Mouse (Mus musculus): ENCODE data around the gene Pum1. TPM values are rescaled to one million over a fixed set of nuclear protein-coding genes. Genes with fewer than 3 reads are reported as not detected.

Gene Pum1
- total RNA-seq, 2 experiments from 2014 or later: 109 to 115 TPM

GRCm38 (mm10) chr4:130719348-130719747, 56.2 kb downstream of the Pum1 start:
- no peak for DNase-seq (ENCODE audit: low spot score in 2 of 2)

DNA sequence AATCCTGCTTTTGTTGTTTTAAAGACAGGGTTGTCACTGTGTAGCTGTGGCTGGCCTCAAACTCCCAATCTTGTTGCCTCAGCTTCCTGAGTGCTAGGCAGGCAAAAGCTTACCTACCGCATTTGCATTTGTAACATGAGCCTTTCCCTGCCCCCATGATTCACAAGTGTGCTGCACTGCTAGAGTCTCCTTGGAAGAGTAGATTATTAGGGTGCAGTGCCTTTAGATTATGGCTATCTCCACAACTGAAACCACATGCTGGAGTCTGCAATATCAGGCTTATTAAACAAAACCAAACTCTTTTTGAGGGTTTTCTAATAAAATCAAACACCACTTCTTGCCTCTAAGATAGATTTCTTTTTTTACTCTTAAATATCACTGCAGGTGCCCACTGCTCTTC, 59.5 kb downstream of the Pum1 start:
- DNase-seq (ENCODE audit: low spot score in 2 of 2): no peak

DNA sequence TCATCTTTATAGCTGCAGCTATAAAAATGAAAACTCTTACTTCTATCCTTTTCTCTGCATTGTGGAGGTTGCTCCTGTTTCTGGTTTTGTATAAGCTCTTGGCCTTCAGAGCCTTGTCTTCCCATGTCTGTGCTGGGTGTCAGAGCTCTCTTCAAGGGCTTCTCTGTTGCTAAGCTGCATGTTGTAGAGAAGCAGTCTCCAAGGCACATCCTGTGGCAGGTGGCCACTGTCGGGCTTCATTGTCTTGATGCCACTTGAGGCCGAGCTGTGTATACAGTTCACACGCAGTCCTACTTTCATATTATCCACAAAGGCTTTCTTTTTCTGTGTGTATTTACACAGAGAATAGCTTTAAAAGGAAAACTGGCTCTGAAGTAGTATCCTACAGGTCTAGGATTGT, 63.0 kb downstream of the Pum1 start:
- DNase-seq (ENCODE audit: low spot score in 2 of 2): no peak

GRCm38 (mm10) chr4:130735957-130736356, 72.8 kb downstream of the Pum1 start:
- no peak for DNase-seq (ENCODE audit: low spot score in 2 of 2)

- peak; percentile 50 to 71 for DNase-seq (ENCODE audit: low spot score in 2 of 2)
These were observed 75.4 kb downstream of the Pum1 start for GRCm38 (mm10) chr4:130738527-130738926.

DNA sequence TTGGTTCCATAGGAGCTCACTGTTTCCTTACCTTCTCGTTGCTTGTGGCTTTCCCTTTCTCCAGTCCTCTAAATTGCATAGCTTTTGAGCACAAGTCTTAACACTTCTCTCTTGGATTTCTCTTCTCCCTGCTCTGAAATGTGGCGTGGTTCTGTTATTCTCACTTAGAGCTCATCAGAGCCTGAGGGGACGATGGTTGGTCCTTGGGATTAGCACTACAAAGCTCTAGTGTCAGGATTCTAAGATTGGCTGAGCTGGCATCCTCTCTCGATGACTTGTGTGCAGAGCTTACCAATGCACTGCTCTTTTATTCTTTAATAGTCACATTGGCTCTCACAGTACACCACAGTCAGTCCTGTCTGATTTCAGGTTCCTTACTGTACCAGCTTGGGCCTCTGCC, 80.9 kb downstream of the Pum1 start:
- DNase-seq (ENCODE audit: low spot score in 2 of 2): no peak

GRCm38 (mm10) chr4:130745561-130746306, 82.6 kb downstream of the Pum1 start:
- DNase-seq (ENCODE audit: low spot score in 2 of 2): peak; percentile 54 to 88

DNA sequence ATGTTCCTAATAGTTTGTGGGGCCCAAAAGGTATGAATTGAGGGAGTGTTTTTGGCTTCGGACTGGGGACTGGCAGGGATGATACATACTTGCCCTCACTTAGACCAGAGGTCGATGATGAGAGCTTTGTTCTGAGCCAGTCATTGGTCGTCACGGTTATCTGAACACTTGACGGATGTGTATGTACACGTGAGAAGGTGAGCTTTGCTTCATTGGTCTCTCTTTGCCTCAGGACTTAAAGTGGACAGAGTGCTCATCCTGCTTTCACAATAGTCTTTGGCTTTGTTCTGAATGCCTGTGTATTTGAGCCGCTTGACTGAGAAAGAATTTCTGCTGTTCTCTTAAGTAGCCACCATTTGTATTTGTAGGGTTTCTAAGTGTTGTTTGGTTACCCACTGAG, 86.4 kb downstream of the Pum1 start:
- DNase-seq (ENCODE audit: low spot score in 2 of 2): no peak

DNA sequence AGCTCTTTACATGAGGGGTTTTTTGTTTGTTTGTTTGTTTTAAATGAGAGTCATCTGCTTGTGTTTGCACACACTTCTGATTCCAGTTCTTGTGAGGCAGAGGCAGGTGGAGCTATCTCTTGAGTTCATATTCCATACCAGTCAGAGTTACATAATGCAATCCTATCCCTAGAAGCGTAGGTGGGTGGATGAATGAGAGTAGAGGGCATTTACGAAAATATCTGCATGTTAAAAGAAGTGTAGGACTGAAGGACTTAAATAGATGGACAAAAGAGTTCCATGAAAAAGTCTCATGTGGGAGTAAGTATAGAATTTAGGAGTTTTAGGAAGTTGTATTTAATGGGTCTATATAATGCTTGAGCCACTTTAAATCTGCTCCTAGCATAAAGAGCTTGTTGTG, 88.8 kb downstream of the Pum1 start:
- no peak for DNase-seq (ENCODE audit: low spot score in 2 of 2)

DNA sequence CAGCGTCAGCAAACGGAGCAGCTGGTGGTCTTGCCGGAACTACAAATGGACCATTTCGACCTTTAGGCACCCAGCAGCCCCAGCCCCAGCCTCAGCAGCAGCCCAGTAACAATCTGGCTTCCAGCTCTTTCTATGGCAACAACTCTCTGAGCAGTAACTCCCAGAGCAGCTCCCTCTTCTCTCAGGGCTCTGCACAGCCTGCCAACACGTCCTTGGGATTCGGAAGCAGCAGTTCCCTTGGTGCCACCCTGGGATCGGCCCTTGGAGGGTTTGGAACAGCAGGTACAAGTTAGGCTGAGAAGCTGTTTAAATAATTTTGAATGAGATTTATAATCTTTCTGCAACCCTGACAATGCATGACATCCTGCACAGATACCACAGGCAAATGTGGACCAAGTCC, 89.5 kb downstream of the Pum1 start:
- no peak for DNase-seq (ENCODE audit: low spot score in 2 of 2)

DNA sequence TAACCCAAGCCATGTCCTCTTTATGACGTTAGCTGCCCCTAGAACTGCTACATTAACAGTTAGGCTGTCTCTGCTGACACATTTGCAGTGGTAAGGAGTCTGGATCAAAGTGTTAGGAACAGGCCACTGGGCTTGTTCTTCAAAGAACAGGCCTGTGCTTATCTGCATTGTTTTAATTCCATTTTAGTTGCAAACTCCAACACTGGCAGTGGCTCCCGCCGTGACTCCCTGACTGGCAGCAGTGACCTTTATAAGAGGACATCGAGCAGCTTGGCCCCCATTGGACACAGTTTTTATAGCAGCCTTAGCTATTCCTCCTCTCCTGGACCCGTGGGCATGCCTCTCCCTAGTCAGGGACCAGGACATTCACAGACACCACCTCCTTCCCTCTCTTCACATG, 90.6 kb downstream of the Pum1 start:
- no peak for DNase-seq (ENCODE audit: low spot score in 2 of 2)

DNA sequence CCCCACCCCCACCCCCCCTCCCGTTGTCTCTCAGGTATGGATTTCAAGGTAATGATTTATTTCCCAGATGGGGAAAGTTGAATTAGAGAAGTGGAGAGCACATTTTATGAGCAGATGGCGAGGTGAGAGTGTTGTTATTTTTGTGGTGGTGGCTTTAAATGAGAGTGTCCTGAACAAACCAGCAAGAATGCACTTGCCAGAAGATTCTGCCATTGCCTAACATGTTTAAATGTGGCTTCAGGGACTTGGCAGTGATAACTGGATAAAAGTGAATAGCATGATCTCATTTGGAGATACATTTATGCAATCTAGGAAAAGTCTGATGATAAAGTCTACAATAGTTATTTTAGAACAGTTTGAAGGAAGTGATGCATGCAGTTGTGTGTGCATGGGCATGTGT, 91.7 kb downstream of the Pum1 start:
- no peak for DNase-seq (ENCODE audit: low spot score in 2 of 2)

- no peak for DNase-seq (ENCODE audit: low spot score in 2 of 2)
These were observed 96.8 kb downstream of the Pum1 start for GRCm38 (mm10) chr4:130759875-130760274.

DNA sequence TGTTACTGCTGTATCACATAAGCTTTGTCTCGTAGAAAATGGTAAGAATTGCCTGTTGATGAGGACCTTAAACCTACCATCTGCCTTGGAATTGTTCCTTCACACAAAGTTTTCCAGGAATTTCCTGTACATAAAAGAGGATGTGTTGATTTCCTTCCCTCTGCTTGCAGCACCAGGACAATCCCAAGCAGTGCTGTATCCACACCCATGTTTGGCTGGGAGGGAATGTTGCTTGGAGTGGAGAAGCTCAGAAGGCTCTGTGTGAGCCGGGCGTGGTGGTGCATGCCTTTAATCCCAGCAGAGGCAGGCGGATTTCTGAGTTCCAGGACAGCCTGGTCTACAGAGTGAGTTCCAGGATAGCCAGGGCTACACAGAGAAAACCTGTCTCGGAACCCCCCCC, 98.7 kb downstream of the Pum1 start:
- DNase-seq (ENCODE audit: low spot score in 2 of 2): no peak

- DNase-seq (ENCODE audit: low spot score in 2 of 2): no peak
These were observed 102.5 kb downstream of the Pum1 start for GRCm38 (mm10) chr4:130765399-130766160.

DNA sequence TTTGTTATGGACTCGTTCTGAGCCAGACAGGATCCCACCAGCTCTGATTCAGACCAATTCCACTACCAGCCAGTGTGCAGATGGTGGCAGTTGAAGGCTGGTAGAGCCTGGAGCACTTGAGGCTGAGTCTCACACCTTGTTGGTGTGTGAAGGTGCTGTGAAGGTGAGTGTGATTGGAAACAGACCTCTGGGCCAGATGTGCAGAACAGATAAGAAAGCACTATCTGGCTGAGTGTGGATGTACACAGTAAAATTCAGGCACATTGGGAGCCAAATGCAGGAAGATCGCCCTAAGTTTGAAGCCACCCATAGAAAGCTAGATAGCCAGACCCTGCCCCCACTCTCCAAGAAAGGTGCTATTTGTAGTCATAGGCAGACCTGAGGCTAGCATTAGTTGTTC, 103.3 kb downstream of the Pum1 start:
- no peak for DNase-seq (ENCODE audit: low spot score in 2 of 2)

GRCm38 (mm10) chr4:130766926-130767325, 103.8 kb downstream of the Pum1 start:
- DNase-seq (ENCODE audit: low spot score in 2 of 2): no peak

GRCm38 (mm10) chr4:130773899-130774298, 110.8 kb downstream of the Pum1 start:
- no peak for DNase-seq (ENCODE audit: low spot score in 2 of 2)

GRCm38 (mm10) chr4:130774822-130775221, 111.7 kb downstream of the Pum1 start:
- no peak for DNase-seq (ENCODE audit: low spot score in 2 of 2)

DNA sequence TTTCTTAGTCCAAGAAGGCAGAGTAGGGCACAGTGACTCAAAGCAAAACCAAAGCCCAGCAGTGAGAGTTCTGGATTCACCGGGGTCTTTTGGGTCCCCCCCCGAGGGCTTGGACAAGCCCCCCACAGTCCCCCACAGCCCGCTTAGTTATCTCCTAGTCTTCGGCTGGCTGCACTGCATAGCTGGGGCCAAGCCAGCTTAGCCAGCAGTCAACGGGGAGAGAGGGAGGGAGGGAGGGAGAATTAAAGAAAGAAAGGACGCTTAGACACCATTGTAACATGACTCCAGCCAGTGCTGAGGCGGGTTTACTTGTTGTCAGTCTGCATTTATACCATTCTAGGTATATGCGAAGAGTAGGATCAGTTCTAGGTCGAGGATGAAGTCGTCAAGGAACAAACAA, 114.5 kb downstream of the Pum1 start:
- DNase-seq (ENCODE audit: low spot score in 2 of 2): no peak

DNA sequence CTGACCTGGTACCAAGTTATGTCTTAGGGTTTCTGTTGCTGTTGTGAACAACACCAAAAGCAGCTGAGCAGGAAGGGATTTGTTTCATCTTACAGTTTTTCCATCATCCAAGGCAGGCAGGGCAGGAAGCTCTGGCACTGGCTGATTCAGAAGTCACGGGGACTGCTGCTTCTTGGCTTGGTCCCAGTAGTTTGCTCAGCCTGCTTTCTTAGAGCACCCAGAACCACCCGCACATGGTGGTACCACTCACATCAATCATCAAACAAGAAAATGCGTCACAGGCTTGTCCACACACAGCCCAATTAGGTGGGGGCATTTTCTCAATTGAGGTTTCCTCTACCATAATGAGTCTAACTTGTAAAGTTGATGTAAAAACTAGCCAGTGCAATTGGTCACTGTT, 115.9 kb downstream of the Pum1 start:
- peak in 1 of 2 experiments; percentile 54 for DNase-seq (ENCODE audit: low spot score in 2 of 2)

GRCm38 (mm10) chr4:130782492-130782891, 119.4 kb downstream of the Pum1 start:
- no peak for DNase-seq (ENCODE audit: low spot score in 2 of 2)

DNA sequence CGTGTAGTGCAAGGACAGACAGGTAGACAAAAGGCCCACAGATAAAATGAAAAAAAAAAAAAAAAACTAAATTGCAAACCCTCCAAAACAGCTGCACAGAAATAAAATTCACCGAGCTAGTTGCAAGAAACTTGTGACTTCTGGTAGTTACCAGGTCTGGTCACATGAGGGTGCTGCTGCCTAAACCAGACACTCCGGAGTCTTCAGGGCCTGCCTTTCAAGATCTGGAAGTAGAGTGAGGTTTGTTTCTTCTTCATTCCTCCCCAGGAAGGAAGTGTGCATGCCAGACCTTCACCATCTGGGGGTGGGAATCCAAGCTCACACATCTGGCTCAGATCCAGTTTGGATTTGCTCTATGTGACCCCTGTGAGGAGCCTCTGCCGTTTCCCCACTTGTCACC, 121.6 kb downstream of the Pum1 start:
- peak in 1 of 2 experiments; percentile 57 for DNase-seq (ENCODE audit: low spot score in 2 of 2)
